Mouse (Mus musculus): ENCODE measurements around the gene Ski. TPM values are rescaled to one million over a fixed set of nuclear protein-coding genes. Genes with fewer than 3 reads are reported as not detected.

Ski gene
- polyA plus RNA-seq, 1 experiment from 2014 or later = 12.7 TPM

- DNase-seq (ENCODE audit: low spot score, missing footprints) = no peak
- Histone ChIP-seq H3K36me3 (ENCODE audit: control insufficient read depth, insufficient read depth, low read length) (no peaks in the 10 kb centered on the region), H3K4me2 (peak overlapping the region; percentile 6; the same call in 1 of the 2 replicates), H3K27ac (ENCODE audit: low read depth, low read length) (peak overlapping the region; percentile 41), H3K9me3 (ENCODE audit: control insufficient read depth, low read length) (no peaks in the 10 kb centered on the region), H3K9ac (ENCODE audit: low read length) (peak overlapping the region; percentile 38; the same call in 1 of the 2 replicates), H3K4me3 (ENCODE audit: low read depth, low read length) (no peak overlapping the region), H3K27me3 (ENCODE audit: control insufficient read depth, insufficient read depth, low read length) (no peaks in the 10 kb centered on the region), H3K4me1 (ENCODE audit: control insufficient read depth, insufficient read depth, low read length) (peaks cover 36% of the 10 kb centered on the region)
- WGBS = 57% methylated on average over 7 of the region's 7 CpGs
- no peak for ATAC-seq (ENCODE audit: low FRiP score)
Measured at GRCm38 (mm10) chr4:155190275-155190674, 32.1 kb downstream of the Ski start.

- peak overlapping the region; percentile 38 for H3K9ac ChIP-seq (ENCODE audit: low read length)
- H3K27ac ChIP-seq (ENCODE audit: low read depth, low read length) = peak overlapping the region; percentile 41
- ATAC-seq (ENCODE audit: low FRiP score) (peak; percentile 56; the same call in 1 of the 2 replicates), DNase-seq (ENCODE audit: low spot score, missing footprints) (no peak)
- peaks cover 36% of the 10 kb centered on the region for H3K4me1 ChIP-seq (ENCODE audit: control insufficient read depth, insufficient read depth, low read length)
- no peaks in the 10 kb centered on the region for H3K27me3 ChIP-seq (ENCODE audit: control insufficient read depth, insufficient read depth, low read length)
- no peaks in the 10 kb centered on the region for H3K9me3 ChIP-seq (ENCODE audit: control insufficient read depth, low read length)
- no peaks in the 10 kb centered on the region for H3K36me3 ChIP-seq (ENCODE audit: control insufficient read depth, insufficient read depth, low read length)
- peak overlapping the region; percentile 6; the same call in 1 of the 2 replicates for H3K4me2 ChIP-seq
- 7% methylated on average over 4 of the region's 4 CpGs for WGBS
- H3K4me3 ChIP-seq (ENCODE audit: low read depth, low read length) = no peak overlapping the region
Measured at GRCm38 (mm10) chr4:155189711-155190139, 32.7 kb downstream of the Ski start.

GRCm38 (mm10) chr4:155188803-155189202 lies 33.6 kb downstream of the Ski start:
- H3K4me2 ChIP-seq = no peak overlapping the region
- peak overlapping the region; percentile 41; the same call in 1 of the 2 replicates for H3K27ac ChIP-seq (ENCODE audit: low read depth, low read length)
- peaks cover 36% of the 10 kb centered on the region for H3K4me1 ChIP-seq (ENCODE audit: control insufficient read depth, insufficient read depth, low read length)
- no peaks in the 10 kb centered on the region for H3K27me3 ChIP-seq (ENCODE audit: control insufficient read depth, insufficient read depth, low read length)
- H3K36me3 ChIP-seq (ENCODE audit: control insufficient read depth, insufficient read depth, low read length) = no peaks in the 10 kb centered on the region
- H3K4me3 ChIP-seq (ENCODE audit: low read depth, low read length) = no peak overlapping the region
- H3K9ac ChIP-seq (ENCODE audit: low read length) = no peak overlapping the region; the same call in 1 of the 2 replicates
- no peak for ATAC-seq (ENCODE audit: low FRiP score)
- no peaks in the 10 kb centered on the region for H3K9me3 ChIP-seq (ENCODE audit: control insufficient read depth, low read length)
- no peak for DNase-seq (ENCODE audit: low spot score, missing footprints)

DNA sequence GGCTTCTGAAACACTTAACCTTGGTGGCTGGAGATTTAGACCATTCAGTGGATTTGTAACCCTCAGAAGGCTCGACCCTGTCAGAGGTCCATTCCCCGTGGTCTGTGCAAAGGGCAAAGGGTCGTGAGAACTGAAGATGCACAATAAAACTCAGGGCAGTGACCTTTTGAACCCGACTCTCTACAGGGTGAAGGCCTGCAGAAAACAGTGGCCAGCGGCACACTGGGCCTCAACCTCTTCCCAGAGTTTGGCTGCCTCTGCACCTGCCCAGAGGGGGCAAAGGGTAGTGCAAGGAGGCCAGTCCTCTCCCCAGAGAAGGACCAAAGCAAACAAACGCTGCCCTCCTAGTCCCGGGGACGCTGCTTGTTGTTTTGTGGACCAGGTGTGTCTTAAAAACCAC lies 34.1 kb downstream of the Ski start:
- Histone ChIP-seq H3K9ac (ENCODE audit: low read length) (no peak overlapping the region; the same call in 1 of the 2 replicates), H3K27ac (ENCODE audit: low read depth, low read length) (no peak overlapping the region)

DNA sequence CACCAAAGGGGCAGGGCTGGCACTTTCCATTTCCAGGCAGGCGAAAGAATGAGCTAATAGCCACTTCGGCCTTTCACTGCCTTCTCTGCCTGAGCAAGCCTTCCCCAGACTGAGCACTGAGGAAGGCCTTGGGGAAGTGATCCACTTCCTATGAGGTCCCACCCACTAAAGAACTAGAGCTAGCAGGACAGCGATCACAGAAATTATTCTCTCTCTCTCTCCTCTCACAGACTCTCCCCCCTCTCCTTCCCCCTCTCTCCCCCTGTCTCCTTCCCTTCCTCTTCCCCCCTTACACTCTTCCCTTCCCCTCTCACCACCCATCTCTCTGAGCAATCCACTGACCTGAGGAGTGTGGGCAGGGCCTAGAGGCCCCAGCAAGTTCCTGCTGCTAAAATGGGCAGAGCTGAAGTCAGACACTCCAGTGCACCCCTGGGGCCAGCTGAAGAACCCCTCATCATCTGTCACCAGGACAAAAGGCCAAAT lies 35.2 kb downstream of the Ski start:
- no peak overlapping the region for H3K9ac ChIP-seq (ENCODE audit: low read length)
- peaks cover 36% of the 10 kb centered on the region for H3K4me1 ChIP-seq (ENCODE audit: control insufficient read depth, insufficient read depth, low read length)
- H3K27me3 ChIP-seq (ENCODE audit: control insufficient read depth, insufficient read depth, low read length) = no peaks in the 10 kb centered on the region
- DNase-seq (ENCODE audit: low spot score, missing footprints) = peak; percentile 85
- no peaks in the 10 kb centered on the region for H3K36me3 ChIP-seq (ENCODE audit: control insufficient read depth, insufficient read depth, low read length)
- H3K9me3 ChIP-seq (ENCODE audit: control insufficient read depth, low read length) = no peaks in the 10 kb centered on the region
- H3K27ac ChIP-seq (ENCODE audit: low read depth, low read length) = no peak overlapping the region
- no peak for ATAC-seq (ENCODE audit: low FRiP score)
- H3K4me3 ChIP-seq (ENCODE audit: low read depth, low read length) = no peak overlapping the region
- whole genome bisulfite sequencing = 56% methylated on average over 3 of the region's 3 CpGs
- no peak overlapping the region for H3K4me2 ChIP-seq

More for the DNA sequence above, 34.1 kb downstream of the Ski start:
- DNase-seq (ENCODE audit: low spot score, missing footprints) = no peak
- WGBS = 2% methylated on average over 8 of the region's 8 CpGs
- Histone ChIP-seq H3K4me2 (no peak overlapping the region), H3K9me3 (ENCODE audit: control insufficient read depth, low read length) (no peaks in the 10 kb centered on the region), H3K27me3 (ENCODE audit: control insufficient read depth, insufficient read depth, low read length) (no peaks in the 10 kb centered on the region), H3K4me1 (ENCODE audit: control insufficient read depth, insufficient read depth, low read length) (peaks cover 36% of the 10 kb centered on the region), H3K4me3 (ENCODE audit: low read depth, low read length) (no peak overlapping the region), H3K36me3 (ENCODE audit: control insufficient read depth, insufficient read depth, low read length) (no peaks in the 10 kb centered on the region)
- ATAC-seq (ENCODE audit: low FRiP score) = no peak

DNA sequence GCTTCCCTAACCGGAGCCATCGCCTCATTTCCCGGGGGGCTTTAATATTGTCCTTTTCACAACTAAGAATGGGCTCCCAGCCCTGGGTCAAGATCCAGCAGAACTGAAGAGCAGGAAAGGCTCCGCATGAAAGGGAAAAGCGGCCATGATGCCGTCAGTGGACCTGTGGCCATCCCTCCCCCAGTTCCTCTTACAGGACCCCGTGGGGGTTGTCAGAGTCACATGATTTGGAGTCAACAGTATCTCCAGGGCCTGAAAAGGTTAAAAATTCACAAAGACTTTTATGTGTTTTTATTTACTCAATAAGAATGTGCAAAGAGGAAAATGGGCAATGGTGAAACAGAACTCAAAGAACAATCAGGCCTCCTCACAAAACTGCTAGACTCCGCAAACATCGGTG lies 36.5 kb downstream of the Ski start:
- Histone ChIP-seq H3K4me2 (no peak overlapping the region), H3K36me3 (ENCODE audit: control insufficient read depth, insufficient read depth, low read length) (no peaks in the 10 kb centered on the region), H3K9ac (ENCODE audit: low read length) (no peak overlapping the region), H3K27me3 (ENCODE audit: control insufficient read depth, insufficient read depth, low read length) (no peaks in the 10 kb centered on the region), H3K4me1 (ENCODE audit: control insufficient read depth, insufficient read depth, low read length) (peaks cover 33% of the 10 kb centered on the region), H3K9me3 (ENCODE audit: control insufficient read depth, low read length) (no peaks in the 10 kb centered on the region), H3K4me3 (ENCODE audit: low read depth, low read length) (no peak overlapping the region), H3K27ac (ENCODE audit: low read depth, low read length) (no peak overlapping the region)
- WGBS = 91% methylated on average over 9 of the region's 9 CpGs
- ATAC-seq (ENCODE audit: low FRiP score) (no peak), DNase-seq (ENCODE audit: low spot score, missing footprints) (no peak)

DNA sequence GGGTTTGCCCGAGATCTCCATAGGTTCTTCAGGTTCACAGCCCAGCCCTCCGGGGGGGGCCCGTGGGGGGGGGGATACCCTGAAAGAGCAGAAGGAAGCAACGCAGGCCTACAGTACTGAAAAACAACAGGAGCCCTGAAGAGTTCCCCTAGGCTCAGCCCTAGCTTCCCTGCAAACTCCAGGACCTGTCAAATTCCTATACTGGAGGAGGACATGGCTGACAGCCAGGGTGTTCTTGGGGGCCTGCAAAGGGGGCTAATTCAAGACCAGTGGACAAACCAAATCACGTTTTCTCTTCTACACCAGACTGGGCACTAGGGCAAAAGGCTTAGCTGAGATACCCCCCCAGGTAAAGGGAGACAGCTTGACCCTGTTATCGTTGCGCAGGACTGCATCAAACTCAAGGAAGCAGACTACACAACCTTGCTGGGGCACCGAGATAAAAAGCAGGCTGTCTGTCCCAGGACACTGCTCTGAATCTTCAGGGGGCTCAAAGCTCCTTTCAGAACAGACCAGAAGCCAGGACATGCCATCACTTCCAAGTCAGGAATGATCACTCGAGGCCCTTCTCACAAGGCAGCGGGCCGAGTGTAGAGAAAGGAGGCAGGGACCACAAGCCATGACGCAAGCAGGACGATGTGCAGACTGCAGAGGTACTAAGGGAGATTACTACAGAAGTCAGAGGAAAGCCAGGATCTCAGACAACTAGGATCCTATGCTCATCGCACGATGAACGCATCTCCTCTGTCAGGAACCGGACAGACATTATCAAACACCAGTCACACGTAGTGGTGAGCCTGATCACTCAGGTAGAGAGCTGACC lies 37.9 kb downstream of the Ski start:
- Histone ChIP-seq H3K4me1 (ENCODE audit: control insufficient read depth, insufficient read depth, low read length) (peaks cover 22% of the 10 kb centered on the region), H3K9ac (ENCODE audit: low read length) (no peak overlapping the region), H3K4me2 (no peak overlapping the region), H3K9me3 (ENCODE audit: control insufficient read depth, low read length) (no peaks in the 10 kb centered on the region), H3K27me3 (ENCODE audit: control insufficient read depth, insufficient read depth, low read length) (no peaks in the 10 kb centered on the region), H3K4me3 (ENCODE audit: low read depth, low read length) (no peak overlapping the region), H3K27ac (ENCODE audit: low read depth, low read length) (no peak overlapping the region), H3K36me3 (ENCODE audit: control insufficient read depth, insufficient read depth, low read length) (no peaks in the 10 kb centered on the region)
- ATAC-seq (ENCODE audit: low FRiP score) = no peak
- DNase-seq (ENCODE audit: low spot score, missing footprints) = no peak
- 91% methylated on average over 18 of the region's 18 CpGs for WGBS

DNA sequence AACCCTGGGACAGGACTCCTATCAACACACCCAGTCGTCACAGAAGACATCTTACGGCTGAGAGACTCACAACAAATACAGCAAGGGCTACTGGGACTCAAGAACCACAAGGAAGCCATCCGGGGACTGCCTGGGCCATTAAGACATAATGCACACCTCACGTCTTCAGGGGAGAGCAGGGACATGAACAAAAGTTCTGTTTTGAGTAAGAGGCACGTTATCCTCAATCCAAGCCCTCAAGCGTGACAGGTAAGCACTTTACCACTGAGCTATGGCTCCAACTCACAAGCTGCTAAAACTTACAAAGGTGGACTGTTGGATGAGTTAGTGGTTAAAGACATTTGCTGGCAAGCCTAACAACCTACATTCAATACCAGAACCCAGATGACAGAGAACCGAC lies 39.2 kb downstream of the Ski start:
- H3K4me1 ChIP-seq (ENCODE audit: control insufficient read depth, insufficient read depth, low read length) = peaks cover 24% of the 10 kb centered on the region
- no peak overlapping the region for H3K9ac ChIP-seq (ENCODE audit: low read length)
- DNase-seq (ENCODE audit: low spot score, missing footprints) (no peak), ATAC-seq (ENCODE audit: low FRiP score) (no peak)
- WGBS = 91% methylated on average over 7 of the region's 7 CpGs
- H3K4me3 ChIP-seq (ENCODE audit: low read depth, low read length) = no peak overlapping the region
- H3K36me3 ChIP-seq (ENCODE audit: control insufficient read depth, insufficient read depth, low read length) = no peaks in the 10 kb centered on the region
- H3K27me3 ChIP-seq (ENCODE audit: control insufficient read depth, insufficient read depth, low read length) = no peaks in the 10 kb centered on the region
- H3K9me3 ChIP-seq (ENCODE audit: control insufficient read depth, low read length) = no peaks in the 10 kb centered on the region
- H3K4me2 ChIP-seq = no peak overlapping the region
- H3K27ac ChIP-seq (ENCODE audit: low read depth, low read length) = no peak overlapping the region

DNA sequence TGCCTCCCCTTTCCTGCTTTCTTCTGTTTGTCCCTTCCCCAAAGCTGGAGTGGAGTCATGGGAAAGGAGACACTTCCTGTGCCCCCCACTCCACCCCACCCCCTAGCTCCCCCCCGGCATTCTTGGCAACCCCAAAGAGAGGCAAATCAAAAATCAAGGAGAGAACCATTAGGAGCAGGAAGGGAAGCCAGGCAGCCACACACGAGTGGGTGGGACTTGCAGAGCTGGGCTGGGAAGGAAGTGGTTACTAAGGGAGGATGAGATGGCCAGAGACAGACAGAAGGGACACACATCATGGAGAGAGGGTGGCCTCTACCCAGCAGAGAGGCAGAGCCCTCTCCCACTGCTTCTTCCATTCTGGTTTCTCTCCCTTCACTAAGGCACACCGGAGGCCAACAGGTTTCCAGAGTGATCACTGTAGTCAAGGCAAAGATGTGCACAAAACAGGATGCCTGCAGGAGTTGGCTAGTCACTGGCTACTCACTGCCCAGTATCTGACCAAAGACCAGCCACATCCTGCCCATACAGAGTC lies 43.3 kb downstream of the Ski start:
- no peak for ATAC-seq (ENCODE audit: low FRiP score)
- DNase-seq (ENCODE audit: low spot score, missing footprints) = no peak
- H3K4me3 ChIP-seq (ENCODE audit: low read depth, low read length) = no peak overlapping the region
- peak overlapping the region; percentile 16; the same call in 1 of the 2 replicates for H3K9ac ChIP-seq (ENCODE audit: low read length)
- no peaks in the 10 kb centered on the region for H3K9me3 ChIP-seq (ENCODE audit: control insufficient read depth, low read length)
- peaks cover 39% of the 10 kb centered on the region for H3K4me1 ChIP-seq (ENCODE audit: control insufficient read depth, insufficient read depth, low read length)
- H3K27ac ChIP-seq (ENCODE audit: low read depth, low read length) = peak overlapping the region; percentile 68
- 48% methylated on average over 3 of the region's 3 CpGs for WGBS
- H3K27me3 ChIP-seq (ENCODE audit: control insufficient read depth, insufficient read depth, low read length) = no peaks in the 10 kb centered on the region
- 0 out of 2 replicates have a peak, but pooled peaks cover 2% of the 10 kb centered on the region for H3K36me3 ChIP-seq (ENCODE audit: control insufficient read depth, insufficient read depth, low read length)
- peak overlapping the region; percentile 19; the same call in 1 of the 2 replicates for H3K4me2 ChIP-seq

Data from midbrain, embryonic 11.5 days (tissue).